Mouse (Mus musculus) MEL (cell line): ENCODE measurements around the gene Mfap3l.

Source experiments
- BHLHE40 ChIP-seq: IDR thresholded peaks from 2 replicates; pipeline ENCODE4 v1.6.1; 2012; ENCODE audit warnings: low read depth, mild to moderate bottlenecking, inconsistent platforms, low read length, improper control_type of control experiment, borderline replicate concordance
- CTCF ChIP-seq, 3 experiments: IDR thresholded peaks in 2 of 3; conservative IDR thresholded peaks in 1 of 3; 2 replicates each; pipeline ENCODE4 v1.5.1; 2011 to 2012; ENCODE audit warnings: low read length in 3 of 3, low read depth in 2 of 3, mild to moderate bottlenecking in 2 of 3, improper control_type of control experiment in 1 of 3, inconsistent platforms in 1 of 3, mixed read lengths in 1 of 3, moderate library complexity in 1 of 3; ENCODE audit not compliant: control insufficient read depth in 1 of 3, insufficient read depth in 1 of 3, poor library complexity in 1 of 3, severe bottlenecking in 1 of 3
- GATA1 ChIP-seq: IDR thresholded peaks from 2 replicates; pipeline ENCODE4 v1.6.1; 2011; ENCODE audit warnings: low read depth, low read length, improper control_type of control experiment
- POLR2A ChIP-seq, 2 experiments: IDR thresholded peaks; 2 replicates each; pipeline ENCODE4 v1.6.1; 2011 to 2012; ENCODE audit warnings: low read length in 2 of 2, mild to moderate bottlenecking in 2 of 2, control low read depth in 1 of 2, improper control_type of control experiment in 1 of 2, low read depth in 1 of 2, moderate library complexity in 1 of 2; ENCODE audit not compliant: control insufficient read depth in 1 of 2, insufficient read depth in 1 of 2, poor library complexity in 1 of 2
- POLR2AphosphoS2 ChIP-seq: IDR thresholded peaks from 2 replicates; pipeline ENCODE4 v1.6.1; 2011; ENCODE audit warnings: low read length, improper control_type of control experiment
- TBP ChIP-seq: IDR thresholded peaks from 2 replicates; pipeline ENCODE4 v1.8.0; 2011; ENCODE audit warnings: low read depth, low read length, improper control_type of control experiment
- USF1 ChIP-seq: IDR thresholded peaks from 2 replicates; pipeline ENCODE4 v1.6.1; 2014; ENCODE audit warnings: low read depth, mild to moderate bottlenecking, inconsistent platforms, low read length, improper control_type of control experiment, moderate library complexity
- ZMIZ1 ChIP-seq: IDR thresholded peaks from 2 replicates; pipeline ENCODE4 v1.6.1; 2012; ENCODE audit warnings: low read depth, mild to moderate bottlenecking, inconsistent platforms, low read length, improper control_type of control experiment, moderate library complexity
- ZNF384 ChIP-seq: IDR thresholded peaks from 2 replicates; pipeline ENCODE4 v1.6.1; 2012; ENCODE audit warnings: low read depth, mild to moderate bottlenecking, inconsistent platforms, low read length, improper control_type of control experiment

DNA sequence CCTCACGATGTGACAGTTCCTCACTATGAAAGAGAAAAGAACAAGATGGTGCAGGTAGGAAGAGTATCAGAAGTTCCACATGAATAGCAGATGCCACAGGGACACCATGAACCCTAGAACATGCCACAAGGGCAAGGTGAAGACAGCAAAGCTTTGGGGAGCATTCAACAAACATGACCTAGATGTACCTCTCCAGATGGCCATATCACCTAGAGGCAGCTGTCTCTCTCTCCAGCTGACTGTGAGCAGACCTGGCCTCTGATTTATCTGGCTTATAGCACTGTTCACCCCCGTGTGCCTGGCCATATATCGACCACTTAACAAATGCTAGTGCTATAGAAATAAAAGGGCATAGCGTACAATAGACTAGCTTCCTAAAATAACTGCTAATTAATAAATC, 17.5 kb downstream of the Mfap3l start:
- no peak for TF ChIP-seq USF1
- TF ChIP-seq ZMIZ1 = no peak
- no peak for TF ChIP-seq BHLHE40
- TF ChIP-seq POLR2AphosphoS2 = no peak
- TF ChIP-seq GATA1 = no peak
- TF ChIP-seq ZNF384 = no peak
- no peak for TF ChIP-seq TBP
- TF ChIP-seq CTCF (IDR thresholded peaks at IDR 0.05 in 2 of 3, conservative IDR thresholded peaks at IDR 0.05 in 1 of 3; ENCODE audit: control insufficient read depth in 1 of 3, insufficient read depth in 1 of 3, low read depth in 2 of 3, low read length in 3 of 3, poor library complexity in 1 of 3, severe bottlenecking in 1 of 3) = no peak
- no peak for TF ChIP-seq POLR2A (IDR thresholded peaks at IDR 0.05; ENCODE audit: control insufficient read depth in 1 of 2, insufficient read depth in 1 of 2, low read depth in 1 of 2, low read length in 2 of 2, poor library complexity in 1 of 2)
